Mouse (Mus musculus): ENCODE data around the gene Gm36864.
"Not testable (repeated sequence)": the region's sequence is repeated elsewhere in the genome, so short reads cannot be mapped to it uniquely, and the experiment has no call there.

The Gm36864 gene

DNA sequence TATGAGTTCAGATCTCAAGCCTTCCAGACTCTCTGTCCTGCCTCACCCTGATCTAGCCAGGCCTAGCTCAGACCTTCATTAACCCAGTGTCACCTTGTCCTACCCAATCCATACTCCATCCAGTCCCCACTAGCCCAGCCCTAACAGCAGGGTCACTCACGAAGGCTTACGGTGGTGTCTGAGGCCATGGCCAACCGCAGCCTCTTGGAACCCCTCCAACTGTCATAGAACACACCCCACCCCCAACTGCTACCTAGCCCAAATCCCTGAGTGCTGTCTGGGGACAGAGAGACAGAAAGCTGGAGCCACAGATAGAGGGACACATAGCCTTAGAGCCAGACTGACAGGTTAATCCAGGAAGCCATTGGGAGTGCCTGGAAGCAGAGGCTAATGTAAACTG, at the start of gene Gm36864:
Gene Gm36864, plus strand, starts transcription at position 269 of the 400 bp plus-strand sequence.
- DNase-seq, result no peak

DNA sequence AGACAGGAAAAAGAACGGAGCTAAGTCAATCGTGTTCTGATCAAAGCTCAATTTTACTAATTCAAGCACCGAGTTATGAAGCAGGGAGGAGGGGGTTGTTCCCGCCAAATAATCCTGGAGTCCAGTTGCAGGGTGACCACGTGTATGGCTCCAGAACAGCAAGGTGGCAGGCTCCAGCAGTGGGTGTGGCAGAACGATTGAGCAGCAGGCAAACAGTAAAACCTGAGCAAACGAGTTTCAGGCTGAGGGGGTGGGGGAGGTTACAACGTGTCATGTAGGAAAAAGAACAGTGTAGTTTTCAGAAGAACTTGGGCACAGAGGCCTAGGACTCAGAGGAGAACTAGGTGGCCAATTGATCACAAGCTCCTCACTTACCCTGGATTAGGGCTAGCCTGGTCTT, 49.5 kb upstream of the Gm36864 start:
- DNase-seq, result not testable (repeated sequence)

DNA sequence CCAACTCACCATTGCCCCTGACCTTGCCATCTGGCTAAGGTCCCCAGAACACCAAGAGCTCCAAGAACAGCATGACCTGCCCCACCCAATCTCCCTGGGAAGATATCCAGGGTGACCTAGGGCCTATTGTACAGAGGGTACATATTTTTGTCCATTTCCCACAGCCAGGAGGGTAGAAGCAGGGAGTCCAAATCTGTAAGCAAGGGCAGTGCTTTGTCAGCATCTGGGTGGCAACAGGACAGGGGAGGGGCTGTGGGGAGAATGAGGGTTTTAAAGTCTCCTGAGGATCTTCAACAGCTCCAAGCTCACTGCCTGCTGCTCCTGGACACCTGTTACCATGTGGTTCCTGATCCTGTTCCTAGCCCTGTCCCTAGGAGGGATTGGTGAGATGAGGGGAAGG, 48.0 kb upstream of the Gm36864 start, which contains the start of gene Klk1b24:
Gene Klk1b24, plus strand, starts transcription at position 301 of the 400 bp plus-strand sequence.
- not testable (repeated sequence) for DNase-seq

DNA sequence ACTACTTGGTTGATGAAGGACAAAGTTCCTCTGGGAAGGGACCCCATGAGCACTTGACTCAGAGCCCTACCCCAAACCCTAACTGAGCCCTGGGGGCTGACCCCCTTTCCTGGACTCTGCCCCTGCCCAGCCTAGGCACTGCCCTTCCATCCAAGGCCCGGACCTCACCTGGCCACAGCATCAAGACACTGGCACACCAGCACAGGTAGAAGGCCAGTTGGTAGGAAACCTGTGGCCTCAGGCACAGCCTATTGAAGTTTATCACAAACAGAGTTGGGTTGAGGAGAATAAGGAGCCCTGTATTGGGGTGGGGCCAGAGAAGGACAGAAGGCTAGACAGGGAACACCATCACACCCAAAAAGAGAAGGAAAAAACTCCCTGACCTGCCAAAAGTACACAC, 42.5 kb upstream of the Gm36864 start:
- not testable (repeated sequence) for DNase-seq

DNA sequence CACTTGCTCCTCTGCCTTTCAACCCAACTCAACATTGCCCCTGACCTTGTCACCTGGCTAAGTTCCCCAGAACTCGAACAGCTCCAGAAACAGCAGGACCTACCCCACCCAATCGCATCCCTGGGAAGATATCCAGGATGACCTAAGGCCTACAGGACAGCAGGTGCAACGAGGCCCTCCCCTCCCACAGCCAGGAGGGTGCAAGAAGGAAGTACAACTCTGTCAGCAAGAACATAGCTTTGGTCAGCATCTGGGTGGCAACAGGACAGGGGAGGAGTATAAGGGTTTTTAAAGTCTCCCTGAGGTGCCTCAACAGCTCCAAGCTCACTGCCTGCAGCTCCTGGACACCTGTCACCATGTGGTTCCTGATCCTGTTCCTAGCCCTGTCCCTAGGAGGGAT, 38.1 kb upstream of the Gm36864 start, which contains the start of gene Klk1b3:
Gene Klk1b3, plus strand, starts transcription at position 301 of the 400 bp plus-strand sequence.
- no peak for DNase-seq

DNA sequence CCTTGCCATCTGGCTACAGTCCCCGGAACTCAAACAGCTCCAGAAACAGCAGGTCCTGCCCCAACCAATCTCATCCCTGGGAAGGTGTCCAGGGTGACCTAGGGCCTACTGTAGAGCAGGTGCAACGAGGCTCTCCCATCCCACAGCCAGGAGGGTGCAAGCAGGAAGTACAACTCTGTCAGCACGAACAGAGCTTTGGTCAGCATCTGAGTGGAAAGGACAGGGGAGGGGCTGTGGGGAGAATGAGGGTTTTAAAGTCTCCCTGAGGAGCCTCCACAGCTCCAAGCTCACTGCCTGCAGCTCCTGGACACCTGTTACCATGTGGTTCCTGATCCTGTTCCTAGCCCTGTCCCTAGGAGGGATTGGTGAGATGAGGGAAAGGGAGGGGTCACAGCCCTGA, 28.8 kb upstream of the Gm36864 start, which contains the start of gene Klk1b4:
Gene Klk1b4, plus strand, starts transcription at position 301 of the 400 bp plus-strand sequence.
- not testable (repeated sequence) for DNase-seq

DNA sequence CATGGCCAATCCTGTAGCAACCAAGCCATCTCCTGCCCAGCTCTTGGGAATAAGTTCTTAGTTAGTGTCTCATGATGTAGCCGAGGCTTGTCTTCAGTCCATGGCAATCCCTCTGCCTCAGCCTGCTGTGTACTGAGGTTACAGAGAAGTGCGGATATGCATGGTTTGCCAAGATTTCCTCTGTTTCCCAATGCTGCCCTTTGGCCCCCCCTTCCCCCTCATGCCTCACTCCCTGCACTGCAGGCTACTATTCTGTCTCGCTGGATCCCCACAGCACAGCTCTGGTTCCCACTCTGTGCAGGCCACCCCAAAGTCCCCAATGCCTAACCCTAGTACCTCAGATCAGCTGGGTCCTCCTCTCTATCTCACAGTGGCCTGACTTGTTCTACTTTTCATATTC, 27.7 kb upstream of the Gm36864 start:
- DNase-seq, result no peak

DNA sequence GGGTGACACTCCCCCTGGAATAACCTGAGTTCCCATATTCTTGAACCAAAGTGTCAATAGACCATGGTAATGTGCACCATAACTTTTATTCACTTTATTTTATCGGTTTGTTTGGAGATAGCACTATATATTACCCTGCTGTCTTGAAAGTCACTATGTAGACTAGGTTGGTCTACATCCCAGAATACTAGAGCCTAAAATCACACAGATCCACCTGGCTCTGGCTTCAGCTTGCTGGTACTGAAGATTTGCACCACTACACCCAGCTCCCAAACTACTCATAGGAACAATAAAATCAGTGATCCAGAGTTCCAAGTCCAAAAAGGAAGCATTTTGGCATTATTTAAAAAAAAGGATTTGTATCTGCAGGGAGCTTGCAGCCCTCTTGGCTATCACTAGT, 20.3 kb upstream of the Gm36864 start, which contains the start of gene Klk1b5:
Gene Klk1b5, plus strand, starts transcription at position 301 of the 400 bp plus-strand sequence.
- DNase-seq, result no peak

DNA sequence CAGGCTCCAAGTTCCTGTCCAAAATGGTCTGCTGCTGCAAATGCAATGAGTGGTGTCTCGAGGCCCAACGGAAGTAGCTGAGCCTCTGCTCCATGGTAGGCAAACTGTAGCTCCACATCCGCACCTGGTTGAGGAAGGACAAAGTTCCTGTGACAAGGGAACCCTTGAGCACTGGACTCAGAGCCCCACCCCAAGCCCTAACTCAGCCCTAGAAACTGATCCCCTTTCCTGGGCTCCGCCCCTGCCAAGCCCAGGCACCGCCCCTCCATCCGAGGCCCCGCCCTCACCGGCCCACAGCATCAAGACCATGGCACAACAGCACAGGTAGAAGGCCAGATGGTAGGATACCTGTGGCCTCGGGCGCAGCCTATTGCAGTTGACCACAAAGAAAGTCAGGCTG, 14.4 kb upstream of the Gm36864 start:
- not testable (repeated sequence) for DNase-seq

DNA sequence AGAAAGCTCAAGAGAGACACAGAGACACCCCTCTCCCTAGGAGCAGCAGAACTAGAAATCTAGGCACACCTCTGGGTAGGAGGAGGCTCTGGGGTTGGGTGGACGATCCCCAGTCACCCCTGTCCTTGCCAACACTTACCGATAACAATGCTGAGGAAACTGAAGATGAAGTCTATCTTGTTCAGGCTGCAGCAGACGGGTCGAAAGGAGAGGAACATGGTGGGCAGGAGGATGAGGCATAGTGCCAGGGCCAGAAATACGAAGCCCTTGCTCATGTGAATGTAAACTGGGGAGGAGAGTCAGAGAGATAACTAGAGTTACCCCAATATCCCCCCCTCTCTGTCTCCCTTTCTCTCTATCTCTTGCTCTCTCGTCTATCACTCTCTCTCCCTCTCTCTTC, 13.6 kb upstream of the Gm36864 start:
- DNase-seq, result not testable (repeated sequence)

DNA sequence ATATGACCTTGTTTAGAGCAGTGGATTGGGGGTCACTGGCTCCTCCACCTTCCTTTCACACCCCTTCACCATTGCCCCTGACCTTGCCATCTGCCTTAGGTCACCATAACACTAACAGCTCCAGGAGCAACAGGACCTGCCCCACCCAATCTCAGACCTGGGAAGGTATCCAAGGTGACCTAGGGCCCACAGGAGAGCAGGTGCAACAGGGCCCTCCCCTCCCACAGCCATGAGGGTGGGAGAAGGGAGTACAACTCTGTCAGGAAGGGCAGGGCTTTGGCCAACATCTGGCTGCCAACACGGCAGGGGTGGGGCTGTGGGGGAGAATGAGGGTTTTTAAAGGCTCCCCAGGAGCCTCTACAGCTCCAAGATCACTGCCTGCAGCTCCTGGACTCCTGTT, 10.9 kb upstream of the Gm36864 start, which contains the start of gene Klk1:
Gene Klk1, plus strand, starts transcription at position 285 of the 400 bp plus-strand sequence.
- no peak for DNase-seq

DNA sequence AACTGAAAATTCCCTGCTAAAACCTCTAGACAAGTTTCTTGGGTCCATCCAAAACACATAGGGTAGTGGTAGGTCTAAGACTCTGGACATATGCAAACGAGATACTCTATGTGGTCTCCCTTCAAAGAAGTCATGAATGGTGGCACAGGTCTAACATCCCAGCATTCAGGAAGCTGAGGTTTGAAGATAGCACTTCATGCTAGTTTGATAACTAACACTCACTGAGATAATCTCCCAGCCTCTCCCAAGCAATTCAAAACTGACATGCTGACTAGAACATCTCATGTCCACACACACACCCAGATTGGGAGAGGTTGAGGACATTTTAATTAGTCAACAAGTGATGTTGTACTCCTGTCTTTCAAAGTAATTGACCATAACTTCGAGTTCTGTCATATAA, 3.9 kb downstream of the Gm36864 start:
- no peak for DNase-seq

DNA sequence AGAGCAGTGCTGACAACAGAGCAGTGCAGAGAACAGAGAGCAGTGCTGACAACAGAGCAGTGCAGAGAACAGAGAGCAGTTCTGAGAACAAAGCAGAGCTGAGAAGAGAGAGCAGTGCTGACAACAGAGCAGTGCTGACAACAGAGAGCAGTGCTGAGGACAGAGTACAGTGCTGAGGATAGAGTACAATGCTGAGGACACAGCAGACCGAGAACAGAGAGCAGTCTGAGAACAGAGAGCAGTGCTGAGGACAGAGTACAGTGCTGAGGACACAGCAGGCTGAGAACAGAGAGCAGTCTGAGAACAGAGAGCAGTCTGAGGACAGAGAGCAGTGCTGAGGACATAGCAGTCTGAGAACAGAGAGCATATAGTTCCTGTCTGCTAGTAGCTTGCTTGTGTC, 4.7 kb downstream of the Gm36864 start:
- DNase-seq, result no peak

DNA sequence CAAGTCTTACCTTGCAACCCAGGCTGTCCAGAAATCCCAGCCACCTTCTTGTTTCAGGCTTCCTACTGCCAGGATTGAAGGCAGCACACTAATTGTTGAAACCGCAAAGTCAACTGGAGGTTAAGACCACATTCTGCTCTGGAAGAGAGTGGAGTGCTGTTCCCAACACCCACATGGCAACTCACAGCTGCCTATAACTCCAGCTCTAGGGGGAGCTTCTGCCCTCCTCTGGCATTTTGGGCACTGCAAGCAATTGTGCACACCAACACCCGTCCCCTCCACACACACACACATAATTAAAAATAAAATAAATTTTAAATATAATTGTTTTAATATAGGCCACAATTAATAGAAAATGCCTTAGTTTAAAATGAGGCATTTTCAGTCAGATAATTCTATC, 5.2 kb downstream of the Gm36864 start:
- no peak for DNase-seq

DNA sequence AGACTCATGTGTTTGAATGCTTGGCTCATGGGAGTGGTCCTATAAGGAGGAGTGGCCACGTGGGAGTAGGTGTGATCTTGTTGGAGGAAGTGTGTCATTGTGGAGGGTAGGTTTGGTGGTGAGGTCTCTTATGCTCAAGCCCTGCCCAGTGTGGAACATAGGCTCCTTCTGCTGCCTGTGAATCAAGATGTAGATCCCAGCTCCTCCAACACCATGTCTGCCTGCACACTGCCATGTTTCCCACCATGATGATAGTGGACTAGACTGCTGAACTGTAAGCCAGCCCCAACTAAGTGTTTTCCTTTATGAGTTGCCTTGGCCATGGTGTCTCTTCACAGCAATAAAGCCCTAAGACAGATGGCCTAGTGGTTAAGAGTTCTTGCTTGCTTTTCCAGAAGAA, 8.1 kb downstream of the Gm36864 start:
- no peak for DNase-seq

DNA sequence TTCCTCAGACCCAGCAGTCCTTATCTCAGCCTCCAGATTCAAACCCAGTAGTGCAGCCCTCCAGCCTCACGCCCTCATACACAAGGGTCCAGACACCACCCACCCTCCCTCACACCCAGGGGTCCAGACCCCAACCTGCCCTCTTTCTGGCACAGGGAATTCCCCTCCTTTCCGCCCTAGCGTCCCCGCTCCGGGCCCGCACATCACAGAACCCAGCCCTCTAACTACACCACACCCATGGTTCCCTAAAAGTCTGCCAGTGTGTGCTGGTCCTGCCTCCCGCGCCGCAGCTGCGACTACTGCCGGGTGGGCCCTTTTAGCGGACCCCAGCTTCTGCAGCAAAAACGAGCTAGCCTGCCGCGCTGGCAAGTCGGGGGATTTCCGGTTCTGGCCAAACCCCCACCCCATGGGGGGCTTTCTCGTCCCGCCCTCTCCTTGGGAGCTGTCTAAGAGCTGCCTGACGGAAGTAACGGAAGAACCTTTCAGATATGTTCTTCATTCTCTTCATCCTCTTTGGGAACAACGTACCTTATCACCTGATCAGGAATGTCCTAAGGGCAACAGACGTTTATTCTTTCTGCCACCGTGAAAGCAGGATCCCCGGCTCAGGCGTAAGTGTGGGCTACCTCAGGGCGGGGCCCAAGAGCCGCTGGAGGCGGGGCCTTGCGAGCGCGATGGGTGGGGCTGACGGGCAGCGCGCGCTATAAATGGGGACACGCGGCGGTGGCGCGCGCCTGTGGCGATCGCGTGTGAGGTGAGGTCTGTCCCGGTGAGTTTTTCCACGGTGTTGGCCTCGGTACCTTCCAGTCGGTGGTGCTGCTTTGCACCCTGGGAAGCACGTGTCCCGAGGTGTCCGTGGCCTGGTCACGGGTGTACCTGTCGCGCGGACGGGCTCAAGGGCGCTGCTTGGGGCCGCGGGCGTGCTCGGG, 10.3 kb downstream of the Gm36864 start, which contains the start of the genes 1700028J19Rik and 2410002F23Rik:
Gene 1700028J19Rik, minus strand, starts transcription at position 641 of the 929 bp plus-strand sequence.
Gene 2410002F23Rik, plus strand, starts transcription at position 668 of the 929 bp plus-strand sequence.
- DNase-seq, result peak; percentile 92

DNA sequence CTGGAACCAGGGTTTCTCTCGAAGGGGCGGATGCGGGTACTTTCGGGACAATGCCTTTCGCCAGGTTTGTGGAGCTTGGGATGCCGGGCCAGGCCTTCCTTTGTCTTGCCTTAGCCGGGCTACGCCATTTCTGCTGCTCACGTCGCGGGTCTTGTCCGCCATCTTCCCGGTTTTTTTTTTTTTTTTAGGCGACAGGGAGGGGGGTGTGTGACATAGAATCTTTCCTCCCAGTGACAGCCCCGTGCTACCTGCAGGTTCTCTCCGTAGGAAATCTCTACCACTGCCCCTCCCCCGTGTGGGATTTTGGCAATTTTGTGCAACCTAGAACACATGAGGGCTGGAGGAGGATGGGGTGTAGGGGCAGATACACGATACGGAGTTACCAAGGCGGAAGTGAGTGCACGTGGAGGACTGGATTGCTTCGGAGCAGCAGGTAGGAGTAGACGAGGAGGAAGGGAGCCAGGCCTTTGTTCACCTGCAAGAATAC, 11.1 kb downstream of the Gm36864 start:
- no peak for DNase-seq

DNA sequence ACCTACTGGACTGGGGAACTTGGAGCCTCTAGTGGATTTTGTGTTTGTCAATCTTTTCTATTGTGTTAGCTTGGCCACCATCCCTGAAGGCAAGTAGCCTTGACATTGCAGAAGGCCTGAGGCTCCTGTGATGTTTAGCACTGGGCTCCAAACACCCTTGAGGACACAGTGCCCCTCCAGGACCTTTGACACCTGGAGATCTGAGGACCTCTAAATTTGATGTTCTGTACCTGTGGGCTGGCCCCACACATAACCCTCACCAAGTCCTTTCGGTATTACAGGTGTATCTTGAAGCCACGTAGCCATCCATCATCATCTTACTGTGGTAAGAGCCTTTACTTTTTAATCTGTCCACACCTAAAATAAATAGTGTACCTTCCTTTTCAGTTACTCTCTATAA, 12.0 kb downstream of the Gm36864 start:
- no peak for DNase-seq

DNA sequence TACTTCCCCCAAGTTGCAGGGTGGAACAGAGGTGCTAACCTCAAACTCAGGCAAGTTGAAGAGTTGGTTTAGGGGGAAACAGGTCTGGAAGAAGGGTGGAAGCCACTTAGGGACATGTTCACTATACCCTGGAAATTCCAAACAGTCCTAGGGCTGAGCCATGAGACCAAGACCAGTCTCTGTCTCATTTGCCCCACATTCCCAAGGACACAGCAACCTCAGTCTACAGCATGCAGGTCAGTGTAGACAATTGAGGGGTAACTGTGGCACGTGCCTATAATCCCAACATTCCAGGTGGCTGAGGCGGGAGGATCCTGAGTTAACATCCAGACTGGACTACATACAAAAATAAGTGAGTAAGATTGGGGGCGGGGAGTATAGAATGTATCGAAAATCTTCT, 13.3 kb downstream of the Gm36864 start:
- DNase-seq, result no peak

DNA sequence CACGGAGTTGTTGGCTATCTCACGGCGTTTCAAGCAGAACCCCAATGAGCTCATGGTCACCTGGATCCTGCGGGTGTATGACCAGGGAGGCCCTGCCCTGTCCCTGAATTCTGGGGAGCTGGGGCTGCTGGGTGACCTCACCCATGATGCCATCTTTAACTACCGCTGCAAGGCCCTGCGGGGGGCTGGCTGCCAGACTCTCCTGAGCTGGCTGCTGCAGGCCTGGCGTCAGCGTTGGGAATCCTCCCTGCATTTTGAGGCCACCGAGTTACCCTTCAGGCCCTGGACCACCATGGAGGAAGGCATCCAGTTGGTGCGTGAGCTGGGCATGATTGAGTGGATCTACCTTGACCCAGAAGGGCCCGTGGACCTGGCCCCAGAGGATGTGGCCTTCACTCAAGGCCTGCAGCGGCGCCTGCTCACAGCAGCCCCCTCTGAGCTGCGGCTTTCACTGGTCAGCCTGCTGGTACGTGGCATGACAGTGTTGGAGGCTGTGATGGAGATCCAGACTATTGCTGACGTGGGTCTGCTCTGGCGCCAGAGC, 14.8 kb downstream of the Gm36864 start:
- DNase-seq, result not testable (repeated sequence)

DNA sequence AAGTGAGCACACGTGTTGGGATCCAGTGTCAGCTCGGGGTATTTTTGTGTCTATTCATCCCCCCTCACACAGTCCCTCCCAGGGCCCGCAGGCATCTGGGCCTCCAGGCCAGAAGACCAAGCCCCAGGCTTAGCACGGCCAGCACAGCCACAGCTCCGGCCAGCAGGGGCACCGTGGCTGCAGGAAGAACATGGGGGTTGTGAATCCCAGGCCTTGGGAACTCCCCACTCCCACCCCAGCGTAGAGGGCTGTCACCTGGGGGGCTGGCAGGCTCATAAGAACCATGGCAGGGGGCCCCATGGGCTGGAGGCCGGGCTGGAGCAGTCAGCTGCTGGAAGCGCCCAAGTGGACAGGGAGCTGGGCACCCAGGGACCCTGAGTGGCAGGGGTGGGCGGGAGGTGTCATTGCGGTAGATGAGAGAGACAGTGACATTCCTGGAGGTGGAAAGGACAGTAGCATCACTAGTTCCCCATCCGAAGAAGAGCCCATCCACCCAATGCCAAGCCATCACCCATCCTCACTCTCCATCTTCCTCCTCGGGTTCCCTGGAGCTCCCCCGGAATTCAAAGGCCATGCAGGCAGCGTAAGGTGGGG, 17.1 kb downstream of the Gm36864 start:
- no peak for DNase-seq

DNA sequence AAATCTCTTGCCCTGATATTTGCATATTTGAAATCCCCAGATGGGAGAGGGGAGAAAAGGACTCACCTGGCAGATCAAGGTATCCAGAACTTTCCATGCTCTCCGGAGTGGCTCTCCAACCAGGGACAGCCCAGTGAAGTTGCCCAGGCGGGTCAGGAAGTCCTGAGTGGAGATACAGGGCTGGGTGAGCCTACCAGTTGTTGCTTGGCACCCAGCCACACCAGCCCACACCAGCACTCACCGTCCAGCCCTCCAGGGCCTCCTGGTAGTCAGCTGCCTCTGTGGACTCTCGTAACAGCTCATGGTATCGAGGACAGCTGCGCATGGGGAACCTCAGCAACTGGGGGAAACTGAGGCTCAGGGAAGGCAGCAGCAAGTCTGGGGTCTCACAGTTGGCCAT, 19.0 kb downstream of the Gm36864 start:
- no peak for DNase-seq

DNA sequence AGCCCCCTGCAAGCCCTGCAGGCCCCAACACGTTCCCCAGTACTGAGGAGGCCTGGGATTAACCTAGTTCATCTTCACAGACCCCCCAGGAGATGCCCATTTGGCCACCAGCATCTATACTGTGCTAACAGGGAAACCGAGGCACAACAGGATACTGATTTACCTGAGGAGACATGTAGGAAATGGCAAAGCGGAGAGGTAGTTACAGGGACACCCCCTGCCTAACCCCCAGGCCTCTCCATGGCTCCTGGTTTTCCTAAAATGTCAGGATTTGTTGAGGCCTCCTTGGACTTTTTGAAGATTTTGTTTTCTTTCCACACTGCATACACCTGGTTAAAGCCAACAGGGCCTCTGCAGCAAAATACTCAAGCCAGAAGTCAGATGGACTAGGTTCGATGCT, 21.3 kb downstream of the Gm36864 start, which contains the start of gene Acp4:
Gene Acp4, minus strand, starts transcription at position 101 of the 400 bp plus-strand sequence.
- no peak for DNase-seq
